In the genomic region with DNA sequence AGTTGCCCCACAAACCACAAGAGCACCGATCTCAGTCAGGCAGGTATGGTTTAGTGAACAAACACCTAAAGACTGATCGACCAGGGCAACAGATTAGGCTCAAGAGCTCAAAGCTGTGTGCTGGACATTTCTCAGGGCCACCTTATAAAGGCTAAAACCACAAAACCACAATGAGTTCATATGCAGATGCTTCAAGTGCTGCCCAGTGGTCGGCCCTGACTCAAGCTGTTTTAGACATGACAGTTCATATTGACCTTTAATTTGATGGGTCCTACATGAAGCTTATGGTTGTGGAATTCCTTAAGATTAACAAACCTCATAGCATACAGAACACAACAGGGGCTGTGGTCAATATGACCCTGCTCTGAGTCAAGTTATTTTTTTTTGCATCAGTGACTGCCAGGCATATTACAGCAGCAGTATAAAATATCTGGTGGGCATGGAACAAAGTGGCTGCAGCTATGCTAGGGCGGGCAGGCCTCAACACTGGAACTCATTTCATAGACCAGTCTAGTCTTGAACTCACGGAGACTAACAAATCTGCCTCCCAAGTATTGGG, we compare ENCODE assay signal across 16 mouse cellular contexts.
"Had no signal": no experiment of that assay in that cellular context is flagged by ENCODE, and none has a peak within 500 bp of the region (broad histone marks: within the 10 kb centered on the region; RNA-seq: fewer than 3 reads in every experiment).

No protein-coding gene starts in this region.

- H3K27me3 ChIP-seq: liver, embryonic 13.5 days; megakaryocyte, embryonic 14.5 days; neural tube, embryonic 13.5 days; stomach, embryonic 15.5 days had no signal

- H3K4me1 ChIP-seq: megakaryocyte, embryonic 14.5 days; midbrain, embryonic 10.5 days; neural tube, embryonic 13.5 days; stomach, embryonic 15.5 days had no signal

- H3K9ac ChIP-seq: liver, embryonic 13.5 days; neural tube, embryonic 13.5 days; stomach, embryonic 15.5 days had no signal

- H3K36me3 ChIP-seq: liver, embryonic 13.5 days; midbrain, embryonic 10.5 days; neural tube, embryonic 13.5 days; stomach, embryonic 15.5 days had no signal

- H3K4me2 ChIP-seq: liver, embryonic 13.5 days; neural tube, embryonic 13.5 days; stomach, embryonic 15.5 days had no signal

- H3K4me3 ChIP-seq: left cerebral cortex, adult 2 months; liver, embryonic 13.5 days; megakaryocyte, embryonic 14.5 days; midbrain, embryonic 10.5 days; neural tube, embryonic 13.5 days; stomach, embryonic 15.5 days had no signal

- DNase-seq: kidney, adult 18-20 months; kidney, adult 9 months; kidney, postnatal 14 days; kidney, postnatal 4 days; liver, embryonic 13.5 days; lung, adult 2 months; midbrain, embryonic 14.5 days; retina, postnatal 1 day; right cerebral cortex, postnatal 25 days; spleen, adult 18-20 months; thymus, postnatal 25 days had no signal

- H3K9me3 ChIP-seq: liver, embryonic 13.5 days; megakaryocyte, embryonic 14.5 days; midbrain, embryonic 10.5 days; neural tube, embryonic 13.5 days; stomach, embryonic 15.5 days had no signal

- H3K27ac ChIP-seq: left cerebral cortex, adult 2 months; liver, embryonic 13.5 days; midbrain, embryonic 10.5 days; neural tube, embryonic 13.5 days; stomach, embryonic 15.5 days had no signal
